Mouse (Mus musculus): ENCODE data around the gene Myb.

Gene Myb

DNA sequence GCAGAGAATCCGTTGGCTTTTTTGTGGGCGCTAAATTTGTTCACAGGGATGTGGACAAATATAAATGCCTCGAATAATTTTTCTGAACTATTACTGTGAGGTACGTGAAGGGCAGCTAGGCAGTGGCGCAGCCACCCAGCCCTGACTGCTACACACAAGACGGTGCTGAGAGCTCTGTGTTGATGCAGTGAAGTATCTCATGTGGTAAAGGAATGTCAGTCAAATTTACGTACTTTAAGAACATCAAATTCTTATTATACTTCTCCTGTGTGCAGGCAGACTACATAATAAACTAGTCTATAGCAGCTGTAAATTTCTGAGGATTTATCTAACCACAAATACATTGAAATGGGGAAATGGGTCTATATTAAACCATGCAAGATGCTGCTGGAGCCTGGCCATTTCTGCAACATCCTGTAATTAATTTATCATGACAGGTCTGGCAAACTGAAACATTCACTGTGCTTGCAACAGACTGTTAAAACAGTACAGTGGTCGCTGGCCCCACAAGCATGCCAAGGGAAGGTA is 77.3 kb downstream of the Myb start:
- DNase-seq (ENCODE audit: low read depth, low spot score), result no peak

DNA sequence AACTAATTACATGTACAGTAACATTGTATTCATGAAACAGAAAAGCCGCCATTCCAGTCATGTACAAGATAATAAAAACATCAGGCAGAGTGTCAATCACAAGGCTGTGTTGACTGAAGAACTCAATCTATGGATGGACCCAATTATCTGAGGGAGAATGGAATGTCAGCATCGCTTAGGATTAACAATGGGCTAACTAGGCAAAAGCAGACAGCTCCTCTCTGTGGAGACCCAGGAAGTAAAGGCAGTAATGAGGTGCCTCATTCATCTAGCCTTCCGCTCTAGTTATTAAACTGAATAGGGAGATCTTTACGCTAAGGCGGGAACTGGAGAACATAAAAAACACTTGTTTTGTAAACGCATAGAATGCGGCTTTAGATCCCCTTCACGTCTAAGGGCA is 78.3 kb downstream of the Myb start:
- no peak for DNase-seq (ENCODE audit: low read depth, low spot score)

GRCm38 (mm10) chr10:21077151-21077719 is 83.5 kb downstream of the Myb start:
- DNase-seq (ENCODE audit: low read depth, low spot score), result no peak

GRCm38 (mm10) chr10:21076731-21077130 is 84.1 kb downstream of the Myb start:
- DNase-seq (ENCODE audit: low read depth, low spot score), result no peak

GRCm38 (mm10) chr10:21076137-21076536 is 84.6 kb downstream of the Myb start:
- no peak for DNase-seq (ENCODE audit: low read depth, low spot score)

All from c-Kit-negative CD71-positive TER-119-positive erythroid progenitor cells, embryonic 14.5 days (primary cell).